ENCODE assay signal across 8 mouse cellular contexts in genomic region chr13:59822507-59823462, GRCm38 (mm10). TPM values are rescaled to one million over a fixed set of nuclear protein-coding genes. Genes with fewer than 3 reads are reported as not detected.
DNase-seq lines count a peak whose midpoint lies in the region; ATAC-seq and TF ChIP-seq lines count a peak whose summit lies in the region.

TSS of gene Tut7 (minus strand) at chr13:59823147.

- peaks cover 22% of the 10 kb centered on the region for H3K36me3 ChIP-seq in hindbrain, embryonic 10.5 days
- no peaks in the 10 kb centered on the region for H3K36me3 ChIP-seq in lung, postnatal 0 days (ENCODE audit: insufficient read depth, low read length)

- peaks cover 43% of the 10 kb centered on the region for H3K4me1 ChIP-seq in hindbrain, embryonic 10.5 days (replicated peaks)
- H3K4me1 ChIP-seq in lung, postnatal 0 days (ENCODE audit: insufficient read depth, low read depth, low read length) = peaks cover 16% of the 10 kb centered on the region; the same call in 1 of the 2 replicates

- H3K27ac ChIP-seq in hindbrain, embryonic 10.5 days = peak within 1 kb of the TSS; percentile 95
- peak within 1 kb of the TSS; percentile 98 for H3K27ac ChIP-seq in lung, postnatal 0 days (ENCODE audit: low read length)

- peak; percentile 92 for DNase-seq in MEL-GATA-1-ER (ENCODE audit: extremely low read depth, low read depth)
- DNase-seq in cerebellum, adult 8-10 months = peak; percentile 87
- DNase-seq in hindbrain, embryonic 10.5 days (ENCODE audit: low spot score) = peak; percentile 95
- peak; percentile 93 for DNase-seq in layer of hippocampus, adult 9-11 months
- DNase-seq in lung, postnatal 0 days (ENCODE audit: low spot score) = peak; percentile 98
- peak; percentile 88 for DNase-seq in ovary, postnatal 14 days (ENCODE audit: low spot score)
- DNase-seq in thymus, postnatal 14 days = peak; percentile 95

- peak within 1 kb of the TSS; percentile 96 for H3K9ac ChIP-seq in lung, postnatal 0 days (replicated peaks; ENCODE audit: low read depth)

- TF ChIP-seq EP300 in lung, postnatal 0 days (IDR thresholded peaks at IDR 0.05) = no peak

- peak within 1 kb of the TSS; percentile 97 for H3K4me3 ChIP-seq in hindbrain, embryonic 10.5 days
- peak within 1 kb of the TSS; percentile 96 for H3K4me3 ChIP-seq in lung, postnatal 0 days (ENCODE audit: low read depth, low read length)

- under 1% methylated on average over 100 of the region's 100 CpGs for WGBS in hindbrain, embryonic 10.5 days
- WGBS in lung, postnatal 0 days = under 1% methylated on average over 95 of the region's 100 CpGs

- TF ChIP-seq CTCF in lung, postnatal 0 days (IDR thresholded peaks at IDR 0.05) = no peak

- peak; percentile 95 for ATAC-seq in frontal cortex, adult (ENCODE audit: low TSS enrichment)
- peak; percentile 98 for ATAC-seq in lung, postnatal 0 days

- H3K4me2 ChIP-seq in lung, postnatal 0 days (replicated peaks; ENCODE audit: low read depth, low read length) = peak within 1 kb of the TSS; percentile 68

- no peaks in the 10 kb centered on the region for H3K9me3 ChIP-seq in hindbrain, embryonic 10.5 days
- no peaks in the 10 kb centered on the region for H3K9me3 ChIP-seq in lung, postnatal 0 days (ENCODE audit: low read length)

- H3K27me3 ChIP-seq in hindbrain, embryonic 10.5 days (ENCODE audit: insufficient read depth, poor library complexity, severe bottlenecking) = no peaks in the 10 kb centered on the region
- no peaks in the 10 kb centered on the region for H3K27me3 ChIP-seq in lung, postnatal 0 days (replicated peaks; ENCODE audit: insufficient read depth, low read length)

RNA-seq across cellular contexts. Expression of gene Tut7, which starts in this region (rescaled TPM):
- 35.4 and 40.2 TPM in 2 replicates for polyA plus RNA-seq in hindbrain, embryonic 10.5 days (2016; fragmentation: Nextera tagmentation; extraction: Ambion mirVana)
- polyA plus RNA-seq in lung, postnatal 0 days (2015; fragmentation: Nextera tagmentation; extraction: Ambion mirVana) = 41.5 and 50.4 TPM in 2 replicates

Comparison
In these comparisons a context has a peak if more than half of its experiments do, and no peak if none do; other contexts are left out.
1. Peak in every context shown above with its lines: DNase-seq, ATAC-seq, H3K4me3 ChIP-seq and H3K27ac ChIP-seq.